Mouse (Mus musculus): ENCODE results near the gene Prcc.
"Not testable (repeated sequence)": the region's sequence is repeated elsewhere in the genome, so short reads cannot be mapped to it uniquely, and the experiment has no call there.

DNA sequence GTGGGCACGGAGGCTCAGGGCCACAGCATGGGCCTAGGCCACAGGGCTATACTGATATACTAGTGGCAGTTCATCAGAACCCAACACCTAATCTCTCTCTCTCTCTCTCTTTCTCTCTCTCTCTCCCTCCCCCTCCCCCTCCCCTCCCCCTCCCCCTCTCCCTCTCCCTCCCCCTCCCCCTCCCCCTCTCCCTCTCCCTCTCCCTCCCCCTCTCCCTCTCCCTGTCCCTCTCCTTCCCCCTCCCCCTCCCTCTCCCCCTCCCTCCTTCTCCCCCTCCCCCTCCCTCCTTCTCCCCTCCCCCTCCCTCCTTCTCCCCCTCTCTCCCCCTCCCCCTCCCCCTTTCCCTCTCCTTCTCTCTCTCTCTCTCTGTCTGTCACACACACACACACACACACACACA is 61.2 kb downstream of the Prcc start, which contains the start of gene Pear1:
- not testable (repeated sequence) for TF ChIP-seq CTCF (IDR thresholded peaks at IDR 0.05; ENCODE audit: extremely low read depth, insufficient read length, insufficient replicate concordance, low read depth, low read length); POLR2A (IDR thresholded peaks at IDR 0.05; ENCODE audit: low read depth, low read length)

All from small intestine, adult 2 months (tissue).